Mouse (Mus musculus): ENCODE data around the gene Ralb.

- TF ChIP-seq CTCF (IDR thresholded peaks at IDR 0.05) (no peak), EP300 (IDR thresholded peaks at IDR 0.05) (no peak)
Observed at GRCm38 (mm10) chr1:119476905-119477353, 27.7 kb downstream of the Ralb start.
